Mouse (Mus musculus): Measurements from ENCODE around the gene Hist1h2bh.
A peak's percentile ranks its signal among the peaks of the same experiment; 100 is the strongest.

Gene Hist1h2bh

GRCm38 (mm10) chr13:23506351-23506750, 36.8 kb downstream of the Hist1h2bh start:
- DNase-seq (ENCODE audit: low spot score in 2 of 2): peak; percentile 45 to 63

- DNase-seq (ENCODE audit: low spot score in 2 of 2): no peak
These were observed 37.4 kb downstream of the Hist1h2bh start for GRCm38 (mm10) chr13:23505662-23506345.

GRCm38 (mm10) chr13:23503797-23504196, 39.4 kb downstream of the Hist1h2bh start:
- peak in 1 of 2 experiments; percentile 44 for DNase-seq (ENCODE audit: low spot score in 2 of 2)

- no peak for DNase-seq (ENCODE audit: low spot score in 2 of 2)
These were observed 40.3 kb downstream of the Hist1h2bh start for GRCm38 (mm10) chr13:23502916-23503315.

- DNase-seq (ENCODE audit: low spot score in 2 of 2): no peak
These were observed 41.1 kb downstream of the Hist1h2bh start for GRCm38 (mm10) chr13:23502031-23502567.

- DNase-seq (ENCODE audit: low spot score in 2 of 2): no peak
These were observed 41.7 kb downstream of the Hist1h2bh start for GRCm38 (mm10) chr13:23501511-23501910.

GRCm38 (mm10) chr13:23500424-23501200, 42.6 kb downstream of the Hist1h2bh start:
- DNase-seq (ENCODE audit: low spot score in 2 of 2): peak; percentile 51 to 56

- DNase-seq (ENCODE audit: low spot score in 2 of 2): no peak
These were observed 43.2 kb downstream of the Hist1h2bh start for GRCm38 (mm10) chr13:23499943-23500342.

GRCm38 (mm10) chr13:23498653-23499052, 44.5 kb downstream of the Hist1h2bh start:
- DNase-seq (ENCODE audit: low spot score in 2 of 2): no peak

- DNase-seq (ENCODE audit: low spot score in 2 of 2): no peak
These were observed 45.4 kb downstream of the Hist1h2bh start for GRCm38 (mm10) chr13:23497656-23498321.

- no peak for DNase-seq (ENCODE audit: low spot score in 2 of 2)
These were observed 47.7 kb downstream of the Hist1h2bh start for GRCm38 (mm10) chr13:23495526-23495925.

GRCm38 (mm10) chr13:23491990-23492389, 51.2 kb downstream of the Hist1h2bh start:
- DNase-seq (ENCODE audit: low spot score in 2 of 2): no peak

All from spleen, postnatal 14 days (tissue).